Mouse (Mus musculus) T-helper 17 cell (primary cell): Measurements from ENCODE around the gene Zfp619.
"Not testable (repeated sequence)": the region's sequence is repeated elsewhere in the genome, so short reads cannot be mapped to it uniquely, and the experiment has no call there.

Source experiments
- in situ Hi-C, 2 experiments: fragments of 300-600 bp; cut with MboI, MseI; formaldehyde crosslinking; loops; 1 replicate in 1 of 2; 2 replicates in 1 of 2; pipeline ENCODE4 v1.15.1; 2025; ENCODE audit warnings: high pct_unique_total_duplicates in 2 of 2

The Zfp619 gene

GRCm38 (mm10) chr7:39588471-39589041 is 71.0 kb downstream of the Zfp619 start:
- in situ Hi-C loops, result not testable (repeated sequence)

- in situ Hi-C loops, result not testable (repeated sequence)
Observed at GRCm38 (mm10) chr7:39589044-39589443, 71.5 kb downstream of the Zfp619 start.
